Mouse (Mus musculus) right cerebral cortex, postnatal 25 days (tissue): Measurements from ENCODE around the gene Zfp704.

Experiments
- DNase-seq: peaks from one replicate; pipeline ENCODE4 v3.0.0; 2022

The Zfp704 gene

GRCm38 (mm10) chr3:9454556-9455330 is 155.1 kb downstream of the Zfp704 start:
- peak; percentile 39 for DNase-seq

DNA sequence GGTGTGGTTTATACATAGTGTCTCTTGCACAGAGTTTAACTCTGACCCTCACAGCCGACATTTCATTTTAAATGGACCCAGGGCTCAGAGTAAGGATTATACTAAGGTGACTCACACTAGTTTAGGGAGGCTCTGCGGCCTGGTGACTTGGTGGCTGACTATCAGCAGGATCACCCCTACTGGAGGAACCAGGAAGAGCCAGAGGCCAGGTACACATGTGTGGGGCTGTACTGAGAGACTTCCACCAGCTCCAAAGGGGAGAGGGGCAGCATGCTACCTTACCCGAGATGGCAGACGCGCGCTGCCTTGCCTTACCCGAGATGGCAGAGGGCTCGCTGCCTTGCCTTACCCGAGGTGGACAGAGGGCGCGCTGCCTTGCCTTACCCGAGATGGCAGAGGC is 159.4 kb downstream of the Zfp704 start:
- DNase-seq = no peak

DNA sequence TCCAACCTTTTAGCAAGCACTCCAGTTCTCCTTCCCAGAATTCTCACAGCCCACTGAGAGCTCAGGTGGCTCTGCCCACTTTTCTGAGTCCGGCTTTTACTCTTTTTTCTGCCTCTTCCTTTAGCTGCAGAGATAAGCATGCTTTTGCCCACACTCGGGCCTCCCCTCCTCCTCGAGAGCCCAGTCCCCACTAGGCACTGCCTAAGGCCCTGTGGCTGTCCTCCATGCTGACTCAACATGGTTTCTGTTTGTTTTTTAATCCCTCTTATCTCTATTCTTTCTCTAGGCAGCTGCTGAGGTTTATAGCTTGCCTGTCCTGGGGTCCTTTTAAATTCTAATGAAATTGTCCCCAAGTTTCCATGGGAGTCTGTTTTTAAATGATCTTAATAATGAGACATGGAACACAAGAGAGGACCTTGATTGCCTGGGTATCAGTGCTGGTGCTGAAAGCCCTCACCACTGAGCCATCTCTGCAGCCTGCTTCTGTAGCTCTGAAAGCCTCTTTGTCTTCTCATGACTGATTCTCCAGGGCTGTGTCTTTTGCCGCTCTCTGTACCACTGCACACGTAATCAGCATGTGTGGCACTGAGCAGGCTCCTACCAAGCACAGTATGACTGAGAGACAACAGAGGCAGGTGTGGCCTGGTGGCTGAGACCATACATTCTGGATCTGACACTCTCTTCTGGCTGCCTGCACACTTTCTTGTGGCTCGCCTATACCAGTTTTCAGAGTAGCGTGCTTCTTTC is 160.5 kb downstream of the Zfp704 start:
- no peak for DNase-seq

GRCm38 (mm10) chr3:9448541-9448940 is 161.3 kb downstream of the Zfp704 start:
- no peak for DNase-seq

DNA sequence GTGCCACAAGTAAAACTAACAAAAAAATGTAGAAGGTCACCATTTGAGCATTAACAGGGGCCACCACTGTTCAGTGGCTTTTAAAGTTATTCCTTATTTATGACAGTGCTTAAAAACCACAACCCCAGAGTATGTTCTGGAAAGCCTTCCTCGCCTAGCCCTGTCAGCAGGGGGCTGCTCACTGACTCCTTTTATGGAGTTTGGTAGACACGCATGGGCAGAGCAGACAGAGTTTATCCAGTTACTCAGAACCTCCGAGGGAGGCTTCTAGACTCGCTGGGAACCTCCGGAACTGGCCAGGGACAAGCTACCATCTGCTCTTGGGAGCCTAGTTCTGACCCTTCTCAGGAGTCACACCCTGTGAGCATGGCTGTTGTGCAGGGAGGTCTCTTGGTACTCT is 165.3 kb downstream of the Zfp704 start:
- no peak for DNase-seq

GRCm38 (mm10) chr3:9443981-9444380 is 165.9 kb downstream of the Zfp704 start:
- no peak for DNase-seq

DNA sequence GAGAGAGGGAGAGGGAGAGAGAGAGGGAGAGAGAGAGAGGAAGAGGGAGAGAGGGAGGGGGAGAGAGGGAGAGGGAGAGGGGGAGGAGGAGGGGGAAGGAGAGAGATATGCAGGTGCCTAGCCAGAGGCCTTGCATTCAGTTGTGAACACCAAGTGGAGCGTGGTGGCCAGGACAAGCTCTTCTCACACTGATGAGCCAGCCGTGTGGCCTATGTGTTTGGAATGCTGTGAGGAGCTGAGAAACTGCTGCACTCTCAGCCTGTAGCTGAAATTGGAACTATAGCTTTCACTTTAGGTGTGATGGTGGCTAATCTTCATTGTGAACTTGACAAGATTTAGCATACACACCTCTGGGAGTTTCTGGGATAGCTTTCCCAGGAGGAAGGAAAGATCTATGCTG is 166.4 kb downstream of the Zfp704 start:
- no peak for DNase-seq

GRCm38 (mm10) chr3:9441566-9442540 is 168.0 kb downstream of the Zfp704 start:
- DNase-seq = no peak

- DNase-seq = no peak
Measured at GRCm38 (mm10) chr3:9440466-9440865, 169.4 kb downstream of the Zfp704 start.

DNA sequence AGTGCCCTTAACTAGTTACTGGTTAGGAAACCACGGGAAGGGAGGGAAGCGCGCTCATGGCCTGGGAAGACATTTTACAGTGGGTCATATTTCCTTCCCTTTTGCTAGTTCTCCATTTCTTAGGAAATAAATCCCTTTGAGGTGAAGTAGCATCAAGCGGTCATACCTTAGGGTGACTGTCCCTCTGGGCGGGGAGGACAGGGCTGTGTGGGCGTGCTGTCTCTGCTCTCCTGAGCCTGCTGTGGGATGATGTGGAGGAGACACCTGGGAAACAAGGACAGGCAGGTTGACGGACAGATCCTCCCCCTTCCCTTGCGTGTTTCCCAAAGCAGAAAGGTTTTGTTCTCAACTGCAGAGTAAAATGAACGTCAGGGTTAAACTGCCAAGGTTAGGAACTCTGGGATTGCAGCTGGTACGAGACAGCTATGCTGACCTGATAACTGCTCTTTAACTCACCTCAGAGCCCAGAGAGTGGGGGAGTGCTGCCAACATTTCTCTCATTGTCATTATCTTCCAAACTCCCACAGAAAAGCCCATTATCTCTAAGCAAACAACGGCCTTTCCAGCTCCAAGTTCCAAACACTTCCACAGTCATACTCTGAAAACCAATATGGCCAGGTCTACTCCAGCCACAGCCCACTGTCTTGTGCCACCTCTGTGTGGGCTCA is 170.1 kb downstream of the Zfp704 start:
- DNase-seq = no peak

GRCm38 (mm10) chr3:9436256-9436655 is 173.6 kb downstream of the Zfp704 start:
- DNase-seq = no peak

DNA sequence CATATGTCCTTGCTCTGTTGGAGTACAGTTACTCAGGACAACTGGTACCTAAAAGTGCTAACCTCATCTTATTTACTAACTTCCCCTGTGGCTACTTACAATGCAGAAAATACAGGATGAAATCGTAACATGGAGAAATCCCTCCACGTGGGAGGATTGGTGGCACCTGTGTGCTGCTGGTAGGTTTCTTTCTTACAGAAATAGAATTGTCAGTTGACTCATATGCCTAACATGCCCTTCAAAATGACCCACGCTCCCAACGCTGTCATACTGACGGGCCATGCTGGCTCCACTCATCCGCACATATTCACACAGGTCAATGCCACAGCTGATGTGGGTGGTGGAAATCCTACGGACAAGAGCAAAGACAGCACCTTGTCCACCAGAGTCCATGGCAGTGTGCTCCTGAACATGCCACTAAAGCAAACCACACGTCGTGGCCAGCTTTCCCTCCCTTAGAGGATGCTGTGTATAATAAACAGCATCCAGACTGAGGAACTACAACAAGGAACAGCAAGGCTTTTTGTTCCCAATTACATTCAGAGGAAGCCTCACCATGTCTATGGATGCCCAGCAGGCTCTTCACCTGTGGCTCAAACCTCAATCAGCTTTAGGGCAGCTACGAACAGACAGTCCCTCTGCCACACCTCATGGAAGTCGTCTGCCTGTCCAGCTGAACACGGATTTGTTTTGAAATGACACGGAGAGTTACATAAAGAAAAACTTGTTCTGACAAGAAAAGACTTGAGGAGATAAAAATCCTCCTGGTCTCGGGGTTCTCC is 175.3 kb downstream of the Zfp704 start:
- no peak for DNase-seq

- DNase-seq = no peak
Measured at GRCm38 (mm10) chr3:9432796-9433526, 176.9 kb downstream of the Zfp704 start.

DNA sequence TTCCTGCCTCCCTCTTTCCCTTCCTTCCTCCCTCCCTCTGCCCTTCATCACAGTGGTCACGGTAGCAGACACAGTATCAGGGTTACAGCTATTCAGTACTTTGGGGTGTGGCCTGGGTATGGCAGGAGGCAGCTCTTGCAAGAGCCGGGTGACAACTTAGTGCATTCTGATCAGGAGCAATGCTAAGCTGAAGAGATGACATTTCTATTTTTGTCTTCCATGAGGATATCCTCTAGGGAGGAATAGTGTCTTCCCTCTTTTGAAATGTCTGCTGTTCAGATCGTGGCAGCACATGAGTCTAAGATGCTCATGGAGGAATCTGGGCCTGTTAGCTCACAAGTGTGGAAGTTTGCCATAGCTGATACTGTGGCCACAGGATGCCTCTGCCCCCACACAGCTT is 177.7 kb downstream of the Zfp704 start:
- no peak for DNase-seq

- DNase-seq = no peak
Measured at GRCm38 (mm10) chr3:9429946-9430345, 179.9 kb downstream of the Zfp704 start.

GRCm38 (mm10) chr3:9427826-9428225 is 182.1 kb downstream of the Zfp704 start:
- no peak for DNase-seq

- DNase-seq = no peak
Measured at GRCm38 (mm10) chr3:9425661-9426060, 184.2 kb downstream of the Zfp704 start.

GRCm38 (mm10) chr3:9424637-9425036 is 185.2 kb downstream of the Zfp704 start:
- no peak for DNase-seq

- no peak for DNase-seq
Measured at GRCm38 (mm10) chr3:9423669-9424068, 186.2 kb downstream of the Zfp704 start.

- no peak for DNase-seq
Measured at GRCm38 (mm10) chr3:9408896-9409295, 201.0 kb downstream of the Zfp704 start.

DNA sequence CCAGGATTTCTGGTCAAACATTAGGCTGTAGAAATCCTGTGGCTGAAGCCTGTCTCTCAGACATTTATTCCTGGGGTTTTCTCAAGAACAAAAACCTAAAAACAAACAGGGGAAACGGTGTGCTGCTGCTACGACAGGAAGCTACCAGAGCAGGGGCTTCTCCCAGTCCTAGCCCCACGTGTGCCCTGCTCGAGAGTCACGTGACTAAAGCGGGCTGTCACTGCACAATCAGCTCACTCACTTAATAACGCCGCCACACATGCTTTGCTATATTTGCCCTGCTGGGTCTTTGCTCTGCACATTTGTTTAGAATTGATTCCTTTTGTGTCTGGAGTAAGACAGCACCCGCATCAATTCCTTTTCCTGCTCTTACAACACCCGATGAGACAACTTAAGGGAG is 202.1 kb downstream of the Zfp704 start:
- no peak for DNase-seq
